Mouse (Mus musculus): ENCODE results near the gene AI837181. TPM values are rescaled to one million over a fixed set of nuclear protein-coding genes. Genes with fewer than 3 reads are reported as not detected.

The AI837181 gene
- polyA plus RNA-seq, 1 experiment from 2014 or later, result 10.2 TPM

GRCm38 (mm10) chr19:5472857-5473256 lies 47.9 kb downstream of the AI837181 start:
- Histone ChIP-seq H3K27ac (ENCODE audit: low read length) (no peak overlapping the region), H3K36me3 (ENCODE audit: control insufficient read depth, insufficient read depth, low read length) (no peaks in the 10 kb centered on the region), H3K9me3 (ENCODE audit: control insufficient read depth, low read length) (no peaks in the 10 kb centered on the region), H3K4me3 (ENCODE audit: low read length) (no peak overlapping the region), H3K27me3 (replicated peaks; ENCODE audit: control insufficient read depth, insufficient read depth, low read length) (no peaks in the 10 kb centered on the region), H3K4me1 (ENCODE audit: control insufficient read depth, insufficient read depth, low read length) (peaks cover 8% of the 10 kb centered on the region), H3K9ac (ENCODE audit: low read depth, low read length) (no peak overlapping the region), H3K4me2 (ENCODE audit: low read depth, low read length) (no peak overlapping the region)
- ATAC-seq, result no peak
- WGBS, result 80% methylated on average over 3 of the region's 3 CpGs

GRCm38 (mm10) chr19:5473720-5474119 lies 48.8 kb downstream of the AI837181 start, which contains the start of gene Efemp2:
Gene Efemp2 (plus strand): TSS chr19:5473954.
- peak within 1 kb of the TSS; percentile 97 for H3K4me2 ChIP-seq (ENCODE audit: low read depth, low read length)
- 3% methylated on average over 22 of the region's 22 CpGs for WGBS
- no peaks in the 10 kb centered on the region for H3K9me3 ChIP-seq (ENCODE audit: control insufficient read depth, low read length)
- H3K36me3 ChIP-seq (ENCODE audit: control insufficient read depth, insufficient read depth, low read length), result no peaks in the 10 kb centered on the region
- peak within 1 kb of the TSS; percentile 88 for H3K27ac ChIP-seq (ENCODE audit: low read length)
- H3K9ac ChIP-seq (ENCODE audit: low read depth, low read length), result peak within 1 kb of the TSS; percentile 80
- H3K4me3 ChIP-seq (ENCODE audit: low read length), result peak within 1 kb of the TSS; percentile 62
- H3K27me3 ChIP-seq (replicated peaks; ENCODE audit: control insufficient read depth, insufficient read depth, low read length), result no peaks in the 10 kb centered on the region
- H3K4me1 ChIP-seq (ENCODE audit: control insufficient read depth, insufficient read depth, low read length), result peaks cover 8% of the 10 kb centered on the region
- ATAC-seq, result peak; percentile 77

GRCm38 (mm10) chr19:5474281-5475068 lies 49.5 kb downstream of the AI837181 start:
- Histone ChIP-seq H3K27ac (ENCODE audit: low read length) (peak overlapping the region; percentile 88), H3K9ac (ENCODE audit: low read depth, low read length) (peak overlapping the region; percentile 80), H3K36me3 (ENCODE audit: control insufficient read depth, insufficient read depth, low read length) (no peaks in the 10 kb centered on the region), H3K4me3 (ENCODE audit: low read length) (peak overlapping the region; percentile 62), H3K27me3 (replicated peaks; ENCODE audit: control insufficient read depth, insufficient read depth, low read length) (no peaks in the 10 kb centered on the region), H3K4me2 (ENCODE audit: low read depth, low read length) (peak overlapping the region; percentile 97), H3K9me3 (ENCODE audit: control insufficient read depth, low read length) (no peaks in the 10 kb centered on the region), H3K4me1 (ENCODE audit: control insufficient read depth, insufficient read depth, low read length) (peaks cover 8% of the 10 kb centered on the region)
- ATAC-seq, result peak; percentile 72
- 2% methylated on average over 50 of the region's 68 CpGs for WGBS

GRCm38 (mm10) chr19:5475069-5475714 lies 50.2 kb downstream of the AI837181 start:
- H3K4me2 ChIP-seq (ENCODE audit: low read depth, low read length), result peak overlapping the region; percentile 97
- no peaks in the 10 kb centered on the region for H3K9me3 ChIP-seq (ENCODE audit: control insufficient read depth, low read length)
- WGBS, result 20% methylated on average over 13 of the region's 13 CpGs
- H3K27ac ChIP-seq (ENCODE audit: low read length), result peak overlapping the region; percentile 88
- peak overlapping the region; percentile 80 for H3K9ac ChIP-seq (ENCODE audit: low read depth, low read length)
- peak overlapping the region; percentile 62 for H3K4me3 ChIP-seq (ENCODE audit: low read length)
- H3K36me3 ChIP-seq (ENCODE audit: control insufficient read depth, insufficient read depth, low read length), result no peaks in the 10 kb centered on the region
- no peaks in the 10 kb centered on the region for H3K27me3 ChIP-seq (replicated peaks; ENCODE audit: control insufficient read depth, insufficient read depth, low read length)
- no peak; the same call in 1 of the 2 replicates for ATAC-seq
- peaks cover 8% of the 10 kb centered on the region for H3K4me1 ChIP-seq (ENCODE audit: control insufficient read depth, insufficient read depth, low read length)

Other genes with a start within 250 kb of the AI837181 start
- gene Pacs1, start 152.0 kb upstream of the AI837181 start, polyA plus RNA-seq (2015; fragmentation: Nextera tagmentation; extraction: Ambion mirVana), result 11.4 and 13.8 TPM in 2 replicates
- gene Sf3b2, start 129.7 kb upstream of the AI837181 start, polyA plus RNA-seq (2015; fragmentation: Nextera tagmentation; extraction: Ambion mirVana), result 265 and 280 TPM in 2 replicates
- 1.5 and 1.9 TPM in 2 replicates for gene Gal3st3, start 126.8 kb upstream of the AI837181 start, polyA plus RNA-seq (2015; fragmentation: Nextera tagmentation; extraction: Ambion mirVana)
- gene Catsper1, start 89.4 kb upstream of the AI837181 start, polyA plus RNA-seq (2015; fragmentation: Nextera tagmentation; extraction: Ambion mirVana), result not detected in 2 replicates
- 33.1 and 50.6 TPM in 2 replicates for gene Cst6, start 75.6 kb upstream of the AI837181 start, polyA plus RNA-seq (2015; fragmentation: Nextera tagmentation; extraction: Ambion mirVana)
- gene Eif1ad, start 58.4 kb upstream of the AI837181 start, polyA plus RNA-seq (2015; fragmentation: Nextera tagmentation; extraction: Ambion mirVana), result 60.1 and 62.7 TPM in 2 replicates
- gene Banf1, start 58.0 kb upstream of the AI837181 start, polyA plus RNA-seq (2015; fragmentation: Nextera tagmentation; extraction: Ambion mirVana), result 421 and 489 TPM in 2 replicates
- gene Sart1, start 36.4 kb upstream of the AI837181 start, polyA plus RNA-seq (2015; fragmentation: Nextera tagmentation; extraction: Ambion mirVana), result 60.2 and 65.6 TPM in 2 replicates
- 5.9 and 6.3 TPM in 2 replicates for gene Tsga10ip, start 22.6 kb upstream of the AI837181 start, polyA plus RNA-seq (2015; fragmentation: Nextera tagmentation; extraction: Ambion mirVana)
- 175 and 180 TPM in 2 replicates for gene Drap1, start 165 bp upstream of the AI837181 start, polyA plus RNA-seq (2015; fragmentation: Nextera tagmentation; extraction: Ambion mirVana)
- not detected in 2 replicates for gene Fosl1, start 22.4 kb downstream of the AI837181 start, polyA plus RNA-seq (2015; fragmentation: Nextera tagmentation; extraction: Ambion mirVana)
- gene Ccdc85b, start 32.8 kb downstream of the AI837181 start, polyA plus RNA-seq (2015; fragmentation: Nextera tagmentation; extraction: Ambion mirVana), result 5.0 and 5.4 TPM in 2 replicates
- 102 and 106 TPM in 2 replicates for gene Fibp, start 35.5 kb downstream of the AI837181 start, polyA plus RNA-seq (2015; fragmentation: Nextera tagmentation; extraction: Ambion mirVana)
- 1.7 and 2.8 TPM in 2 replicates for gene Ctsw, start 43.4 kb downstream of the AI837181 start, polyA plus RNA-seq (2015; fragmentation: Nextera tagmentation; extraction: Ambion mirVana)
- 106 and 112 TPM in 2 replicates for gene Efemp2, start 48.8 kb downstream of the AI837181 start, polyA plus RNA-seq (2015; fragmentation: Nextera tagmentation; extraction: Ambion mirVana)
- 32.7 and 36.5 TPM in 2 replicates for gene Mus81, start 63.3 kb downstream of the AI837181 start, polyA plus RNA-seq (2015; fragmentation: Nextera tagmentation; extraction: Ambion mirVana)
- 2,274 and 2,378 TPM in 2 replicates for gene Cfl1, start 65.3 kb downstream of the AI837181 start, polyA plus RNA-seq (2015; fragmentation: Nextera tagmentation; extraction: Ambion mirVana)
- gene 1700020D05Rik, start 78.6 kb downstream of the AI837181 start, polyA plus RNA-seq (2015; fragmentation: Nextera tagmentation; extraction: Ambion mirVana), result not detected in 2 replicates
- 6.9 and 7.4 TPM in 2 replicates for gene Snx32, start 85.4 kb downstream of the AI837181 start, polyA plus RNA-seq (2015; fragmentation: Nextera tagmentation; extraction: Ambion mirVana)
- 24.4 and 25.6 TPM in 2 replicates for gene Ovol1, start 135.5 kb downstream of the AI837181 start, polyA plus RNA-seq (2015; fragmentation: Nextera tagmentation; extraction: Ambion mirVana)
- 10.3 and 10.8 TPM in 2 replicates for gene Ap5b1, start 142.9 kb downstream of the AI837181 start, polyA plus RNA-seq (2015; fragmentation: Nextera tagmentation; extraction: Ambion mirVana)
- gene Rnaseh2c, start 176.7 kb downstream of the AI837181 start, polyA plus RNA-seq (2015; fragmentation: Nextera tagmentation; extraction: Ambion mirVana), result 111 and 131 TPM in 2 replicates
- 40.2 and 40.9 TPM in 2 replicates for gene Kat5, start 185.1 kb downstream of the AI837181 start, polyA plus RNA-seq (2015; fragmentation: Nextera tagmentation; extraction: Ambion mirVana)
- gene Rela, start 212.3 kb downstream of the AI837181 start, polyA plus RNA-seq (2015; fragmentation: Nextera tagmentation; extraction: Ambion mirVana), result 43.2 and 43.9 TPM in 2 replicates
- gene Sipa1, start 238.6 kb downstream of the AI837181 start, polyA plus RNA-seq (2015; fragmentation: Nextera tagmentation; extraction: Ambion mirVana), result 15.8 and 20.8 TPM in 2 replicates